Mouse (Mus musculus): ENCODE measurements around the gene Micu2.
"Not testable (repeated sequence)": the region's sequence is repeated elsewhere in the genome, so short reads cannot be mapped to it uniquely, and the experiment has no call there.

DNA sequence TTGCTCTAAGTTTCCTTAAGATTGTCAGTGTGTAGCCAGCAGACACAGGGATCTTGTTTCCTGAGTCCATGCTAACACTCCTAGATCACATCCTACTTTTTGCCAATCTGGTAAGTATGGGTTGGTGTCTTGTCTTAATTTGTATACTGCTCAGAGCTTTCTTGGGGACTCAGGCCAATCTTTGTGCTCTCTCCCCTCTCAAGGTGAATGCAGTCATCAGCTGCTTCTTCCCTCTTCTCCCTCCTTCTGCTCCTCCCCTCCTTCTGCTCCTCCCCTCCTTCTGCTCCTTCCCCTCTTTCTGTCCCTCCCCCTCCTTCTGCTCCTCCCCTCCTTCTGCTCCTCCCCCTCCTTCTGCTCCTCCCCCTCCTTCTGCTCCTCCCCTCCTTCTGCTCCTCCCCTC, 87.3 kb downstream of the Micu2 start:
- TF ChIP-seq CTCF (IDR thresholded peaks at IDR 0.05; ENCODE audit: borderline replicate concordance, control insufficient read depth, extremely low read depth, insufficient read depth, low read length, poor library complexity); POLR2A (IDR thresholded peaks at IDR 0.05; ENCODE audit: control insufficient read depth, extremely low read depth, insufficient read depth, low read length, poor library complexity): not testable (repeated sequence)

All from thymus, adult 2 months (tissue).